Mouse (Mus musculus) intestine, embryonic 14.5 days (tissue): ENCODE measurements around the gene Nup85. TPM values are rescaled to one million over a fixed set of nuclear protein-coding genes. Genes with fewer than 3 reads are reported as not detected.

Source experiments
- ATAC-seq: fragments of 200-750 bp; cut with Nextera tagmentation; replicated peaks from 2 replicates; pipeline ENCODE4 v1.8.0; 2017; ENCODE audit warnings: low read depth, moderate number of reproducible peaks, moderate TSS enrichment, moderate library complexity; ENCODE audit not compliant: low FRiP score, low TSS enrichment
- DNase-seq: peaks from one replicate; pipeline ENCODE4 v3.0.0-alpha.2; 2018; ENCODE audit warnings: low spot score
- H3K27ac ChIP-seq: fragments of 300-500 bp; sonication (generic); 2 replicates; pipeline ENCODE4 v1.5.1; 2014; ENCODE audit warnings: low read depth, mild to moderate bottlenecking, control low read depth
- H3K27me3 ChIP-seq: fragments of 300-500 bp; sonication (generic); replicated peaks from 2 replicates; pipeline ENCODE4 v1.6.1; 2014; ENCODE audit warnings: low read length, control low read depth; ENCODE audit not compliant: control insufficient read depth, insufficient read depth
- H3K36me3 ChIP-seq: fragments of 300-500 bp; sonication (generic); 2 replicates; pipeline ENCODE4 v1.6.1; 2014; ENCODE audit warnings: low read length, control low read depth; ENCODE audit not compliant: control insufficient read depth, insufficient read depth
- H3K4me1 ChIP-seq: fragments of 300-500 bp; sonication (generic); replicated peaks from 2 replicates; pipeline ENCODE4 v1.6.1; 2014; ENCODE audit warnings: low read length, control low read depth, mixed read lengths; ENCODE audit not compliant: control insufficient read depth, insufficient read depth
- H3K4me2 ChIP-seq: fragments of 300-500 bp; sonication (generic); 2 replicates; pipeline ENCODE4 v1.6.1; 2014; ENCODE audit warnings: low read length
- H3K4me3 ChIP-seq: fragments of 300-500 bp; sonication (generic); 2 replicates; pipeline ENCODE4 v1.5.1; 2014; ENCODE audit warnings: low read depth, low read length, control low read depth, mixed read lengths
- H3K9ac ChIP-seq: fragments of 300-500 bp; sonication (generic); 2 replicates; pipeline ENCODE4 v1.6.1; 2014; ENCODE audit warnings: mild to moderate bottlenecking, low read length
- H3K9me3 ChIP-seq: fragments of 300-500 bp; sonication (generic); 2 replicates; pipeline ENCODE4 v1.6.1; 2016; ENCODE audit warnings: low read length, control low read depth; ENCODE audit not compliant: control insufficient read depth
- WGBS: fragments of 180-500 bp; shearing (Covaris S2); extraction: QIAGEN DNeasy Blood & Tissue Kit; methylation state at CpG from one replicate; pipeline ENCODE4 v1.1.7; 2014; 5-methylcytosine and 5-hydroxymethylcytosine counted together
- polyA plus RNA-seq: library from polyadenylated mRNA; unstranded; fragments of >200 nt; fragmentation: Nextera tagmentation; extraction: Ambion mirVana; gene quantifications from 2 replicates; pipeline ENCODE4 v1.2.1, GENCODE M21; 2014

The Nup85 gene
- polyA plus RNA-seq, 1 experiment from 2014 or later: 192 TPM

- Histone ChIP-seq H3K4me3 (no peak overlapping the region), H3K27ac (peak overlapping the region; percentile 27; the same call in 1 of the 2 replicates), H3K27me3 (no peaks in the 10 kb centered on the region), H3K9ac (no peak overlapping the region), H3K36me3 (peaks cover 28% of the 10 kb centered on the region), H3K9me3 (no peaks in the 10 kb centered on the region), H3K4me2 (no peak overlapping the region), H3K4me1 (peaks cover 17% of the 10 kb centered on the region)
- DNase-seq (no peak), ATAC-seq (no peak)
- 81% methylated on average over 10 of the region's 10 CpGs for WGBS
Observed at GRCm38 (mm10) chr11:115614346-115615107, 50.3 kb downstream of the Nup85 start.

GRCm38 (mm10) chr11:115615108-115615825, 51.0 kb downstream of the Nup85 start:
- Histone ChIP-seq H3K4me3 (no peak overlapping the region), H3K27me3 (no peaks in the 10 kb centered on the region), H3K9me3 (no peaks in the 10 kb centered on the region), H3K4me2 (no peak overlapping the region), H3K27ac (peak overlapping the region; percentile 27; the same call in 1 of the 2 replicates), H3K36me3 (peaks cover 29% of the 10 kb centered on the region), H3K9ac (no peak overlapping the region), H3K4me1 (peaks cover 17% of the 10 kb centered on the region)
- WGBS: 75% methylated on average over 15 of the region's 15 CpGs
- DNase-seq (no peak), ATAC-seq (no peak)

GRCm38 (mm10) chr11:115615875-115616274, 51.6 kb downstream of the Nup85 start:
- H3K9ac ChIP-seq: no peak overlapping the region
- no peak overlapping the region for H3K4me3 ChIP-seq
- 92% methylated on average over 6 of the region's 6 CpGs for WGBS
- H3K4me1 ChIP-seq: peaks cover 17% of the 10 kb centered on the region
- no peak overlapping the region; the same call in 1 of the 2 replicates for H3K27ac ChIP-seq
- no peaks in the 10 kb centered on the region for H3K9me3 ChIP-seq
- no peak overlapping the region for H3K4me2 ChIP-seq
- H3K36me3 ChIP-seq: peaks cover 35% of the 10 kb centered on the region
- ATAC-seq (no peak), DNase-seq (no peak)
- no peaks in the 10 kb centered on the region for H3K27me3 ChIP-seq

GRCm38 (mm10) chr11:115616371-115616770, 52.1 kb downstream of the Nup85 start:
- peaks cover 17% of the 10 kb centered on the region for H3K4me1 ChIP-seq
- peaks cover 37% of the 10 kb centered on the region for H3K36me3 ChIP-seq
- WGBS: 91% methylated on average over 7 of the region's 7 CpGs
- H3K9ac ChIP-seq: no peak overlapping the region
- DNase-seq: no peak
- no peak overlapping the region for H3K4me3 ChIP-seq
- no peaks in the 10 kb centered on the region for H3K27me3 ChIP-seq
- H3K27ac ChIP-seq: no peak overlapping the region
- no peak overlapping the region for H3K4me2 ChIP-seq
- no peak for ATAC-seq
- H3K9me3 ChIP-seq: no peaks in the 10 kb centered on the region

- Histone ChIP-seq H3K4me2 (no peak overlapping the region), H3K4me1 (peaks cover 11% of the 10 kb centered on the region), H3K27ac (no peak overlapping the region), H3K4me3 (no peak overlapping the region), H3K9ac (no peak overlapping the region), H3K36me3 (peaks cover 38% of the 10 kb centered on the region), H3K9me3 (no peaks in the 10 kb centered on the region), H3K27me3 (no peaks in the 10 kb centered on the region)
- ATAC-seq: no peak
- WGBS: 78% methylated on average over 6 of the region's 6 CpGs
- DNase-seq: no peak
Observed at GRCm38 (mm10) chr11:115616893-115617292, 52.7 kb downstream of the Nup85 start.

- WGBS: 89% methylated on average over 2 of the region's 2 CpGs
- peaks cover 49% of the 10 kb centered on the region for H3K36me3 ChIP-seq
Observed at GRCm38 (mm10) chr11:115618001-115618400, 53.8 kb downstream of the Nup85 start.

GRCm38 (mm10) chr11:115618732-115619516, 54.7 kb downstream of the Nup85 start:
- Histone ChIP-seq H3K9me3 (no peaks in the 10 kb centered on the region), H3K27me3 (no peaks in the 10 kb centered on the region), H3K4me3 (no peak overlapping the region), H3K4me1 (0 out of 2 replicates have a peak, but pooled peaks cover 2% of the 10 kb centered on the region), H3K9ac (no peak overlapping the region), H3K27ac (no peak overlapping the region), H3K36me3 (peaks cover 58% of the 10 kb centered on the region), H3K4me2 (no peak overlapping the region)
- 85% methylated on average over 16 of the region's 16 CpGs for WGBS
- ATAC-seq (no peak), DNase-seq (no peak)

More at GRCm38 (mm10) chr11:115618001-115618400, 53.8 kb downstream of the Nup85 start:
- no peak for DNase-seq
- H3K27ac ChIP-seq: no peak overlapping the region
- no peak overlapping the region for H3K9ac ChIP-seq
- no peak for ATAC-seq
- no peak overlapping the region for H3K4me3 ChIP-seq
- H3K9me3 ChIP-seq: no peaks in the 10 kb centered on the region
- no peaks in the 10 kb centered on the region for H3K27me3 ChIP-seq
- H3K4me2 ChIP-seq: no peak overlapping the region
- H3K4me1 ChIP-seq: peaks cover 10% of the 10 kb centered on the region

GRCm38 (mm10) chr11:115619949-115620348, 55.7 kb downstream of the Nup85 start:
- 0 out of 2 replicates have a peak, but pooled peaks cover 2% of the 10 kb centered on the region for H3K4me1 ChIP-seq
- peaks cover 52% of the 10 kb centered on the region for H3K36me3 ChIP-seq
- 92% methylated on average over 7 of the region's 7 CpGs for WGBS
- no peaks in the 10 kb centered on the region for H3K27me3 ChIP-seq
- H3K27ac ChIP-seq: no peak overlapping the region
- H3K4me2 ChIP-seq: no peak overlapping the region
- ATAC-seq: no peak
- no peak overlapping the region for H3K4me3 ChIP-seq
- no peak for DNase-seq
- no peak overlapping the region for H3K9ac ChIP-seq
- no peaks in the 10 kb centered on the region for H3K9me3 ChIP-seq
